Mouse (Mus musculus) CD4-positive helper T cell, adult 2 months (primary cell): Measurements from ENCODE around the gene Inmt.
"Not testable (repeated sequence)": the region's sequence is repeated elsewhere in the genome, so short reads cannot be mapped to it uniquely, and the experiment has no call there.

Experiments used
- DNase-seq: peaks from one replicate; pipeline ENCODE4 v3.0.0-alpha.2; 2012; ENCODE audit warnings: low read depth, missing footprints, low spot score

The Inmt gene

GRCm38 (mm10) chr6:55174741-55175181 is at the start of gene Inmt:
Gene Inmt, minus strand, starts transcription at chr6:55175043.
- no peak for DNase-seq

GRCm38 (mm10) chr6:55223986-55224385 is 49.1 kb upstream of the Inmt start:
- DNase-seq = no peak

- no peak for DNase-seq
These were observed 43.4 kb upstream of the Inmt start for GRCm38 (mm10) chr6:55218232-55218631.

GRCm38 (mm10) chr6:55214541-55214940 is 39.7 kb upstream of the Inmt start:
- DNase-seq = no peak

GRCm38 (mm10) chr6:55210423-55211365 is 35.9 kb upstream of the Inmt start:
- DNase-seq = no peak

GRCm38 (mm10) chr6:55207786-55208185 is 32.9 kb upstream of the Inmt start:
- no peak for DNase-seq

GRCm38 (mm10) chr6:55203931-55204330 is 29.1 kb upstream of the Inmt start:
- DNase-seq = no peak

GRCm38 (mm10) chr6:55202913-55203910 is 28.4 kb upstream of the Inmt start, which contains the start of gene Mindy4:
Gene Mindy4, plus strand, starts transcription at chr6:55203383.
- peak; percentile 50 for DNase-seq

- no peak for DNase-seq
These were observed 24.2 kb upstream of the Inmt start for GRCm38 (mm10) chr6:55199047-55199446.

- no peak for DNase-seq
These were observed 18.3 kb upstream of the Inmt start for GRCm38 (mm10) chr6:55193171-55193570.

- no peak for DNase-seq
These were observed 16.7 kb upstream of the Inmt start for GRCm38 (mm10) chr6:55191537-55191936.

- DNase-seq = no peak
These were observed 14.6 kb upstream of the Inmt start for GRCm38 (mm10) chr6:55189406-55189805.

GRCm38 (mm10) chr6:55187827-55188226 is 13.0 kb upstream of the Inmt start:
- not testable (repeated sequence) for DNase-seq

GRCm38 (mm10) chr6:55182655-55183430 is 8.0 kb upstream of the Inmt start:
- no peak for DNase-seq

GRCm38 (mm10) chr6:55179560-55179959 is 4.7 kb upstream of the Inmt start:
- DNase-seq = no peak

GRCm38 (mm10) chr6:55177060-55177732 is 2.4 kb upstream of the Inmt start:
- DNase-seq = peak; percentile 19

GRCm38 (mm10) chr6:55175892-55176291 is 1.0 kb upstream of the Inmt start:
- no peak for DNase-seq

GRCm38 (mm10) chr6:55175456-55175855 is 613 bp upstream of the Inmt start:
- no peak for DNase-seq

GRCm38 (mm10) chr6:55173941-55174349 is 898 bp downstream of the Inmt start:
- no peak for DNase-seq

- DNase-seq = no peak
These were observed 1.7 kb downstream of the Inmt start for GRCm38 (mm10) chr6:55173171-55173570.

- DNase-seq = no peak
These were observed 3.2 kb downstream of the Inmt start for GRCm38 (mm10) chr6:55171638-55172037.
